Mouse (Mus musculus) cerebellum, adult 2 months (tissue): ENCODE results near the gene Mfsd12. TPM values are rescaled to one million over a fixed set of nuclear protein-coding genes. Genes with fewer than 3 reads are reported as not detected.

Experiments used
- DNase-seq, 2 experiments: peaks; one replicate each; pipeline ENCODE4 v3.0.0; 2021
- H3K27ac ChIP-seq: fragments of 200-500 bp; 2 replicates; pipeline ENCODE4 v1.5.1; 2012; ENCODE audit warnings: low read length, control low read depth, inconsistent platforms; ENCODE audit not compliant: insufficient read depth
- H3K27me3 ChIP-seq: fragments of 200-500 bp; 2 replicates; pipeline ENCODE4 v1.6.1; 2012; ENCODE audit warnings: inconsistent platforms, mild to moderate bottlenecking, low read length, moderate library complexity; ENCODE audit not compliant: control insufficient read depth, insufficient read depth
- H3K4me1 ChIP-seq: fragments of 200-500 bp; 2 replicates; pipeline ENCODE4 v1.6.1; 2011; ENCODE audit warnings: low read length; ENCODE audit not compliant: control insufficient read depth, insufficient read depth
- H3K4me3 ChIP-seq: fragments of 200-500 bp; replicated peaks from 2 replicates; pipeline ENCODE3; 2011; ENCODE audit warnings: mild to moderate bottlenecking, low read depth, low read length, control low read depth; ENCODE audit not compliant: insufficient read depth
- CTCF ChIP-seq: fragments of 200-500 bp; IDR thresholded peaks from 2 replicates; pipeline ENCODE4 v1.5.1; 2011; ENCODE audit warnings: low read depth, mild to moderate bottlenecking, control low read depth, low read length, moderate library complexity, borderline replicate concordance; ENCODE audit not compliant: insufficient read depth
- POLR2A ChIP-seq: fragments of 200-500 bp; IDR thresholded peaks from 2 replicates; pipeline ENCODE4 v1.6.1; 2011; ENCODE audit warnings: low read length, control low read depth, borderline replicate concordance; ENCODE audit not compliant: insufficient read depth
- WGBS: fragments of 180-500 bp; shearing (Covaris S2); methylation state at CpG from one replicate; pipeline ENCODE4 v1.1.7; 2018; 5-methylcytosine and 5-hydroxymethylcytosine counted together
- polyA plus RNA-seq: library from polyadenylated mRNA; depleted of rRNA; stranded (reverse); fragments of >200 nt; gene quantifications from 2 replicates; pipeline ENCODE4 v1.2.3, GENCODE M21; 2012

Mfsd12 gene
- polyA plus RNA-seq, 1 experiment: 35.0 TPM

- Histone ChIP-seq H3K4me1 (peaks cover 67% of the 10 kb centered on the region), H3K4me3 (no peak overlapping the region), H3K27me3 (no peaks in the 10 kb centered on the region), H3K27ac (peak overlapping the region; percentile 86)
- DNase-seq: no peak
- WGBS: 38% methylated on average over 18 of the region's 18 CpGs
- no peak for TF ChIP-seq CTCF
- no peak for TF ChIP-seq POLR2A
These were observed 42.6 kb downstream of the Mfsd12 start for GRCm38 (mm10) chr10:81399798-81400308.

GRCm38 (mm10) chr10:81400371-81401204 lies 43.3 kb downstream of the Mfsd12 start:
- TF ChIP-seq POLR2A (no peak), CTCF (no peak)
- no peak overlapping the region for H3K4me3 ChIP-seq
- no peaks in the 10 kb centered on the region for H3K27me3 ChIP-seq
- H3K4me1 ChIP-seq: peaks cover 65% of the 10 kb centered on the region
- 10% methylated on average over 22 of the region's 22 CpGs for WGBS
- peak; percentile 93 to 94 for DNase-seq
- peak overlapping the region; percentile 86 for H3K27ac ChIP-seq

DNA sequence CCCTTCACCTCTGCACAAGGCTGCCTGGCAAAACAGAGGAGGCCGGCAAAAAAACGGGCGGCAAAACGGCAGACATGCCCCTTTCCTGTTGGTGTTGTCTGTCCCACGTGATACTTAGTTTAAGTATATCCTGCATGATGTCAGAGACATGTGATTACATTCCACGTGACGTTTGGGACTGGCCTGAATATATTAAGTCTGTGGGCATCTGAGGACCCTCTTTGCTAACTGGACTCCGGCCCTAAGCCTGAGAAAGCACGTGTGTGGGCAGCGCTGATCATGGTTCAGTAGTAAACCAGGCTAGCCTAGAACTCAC lies 43.9 kb downstream of the Mfsd12 start:
- WGBS: 11% methylated on average over 10 of the region's 10 CpGs
- TF ChIP-seq POLR2A: no peak
- TF ChIP-seq CTCF: no peak
- DNase-seq: no peak
- no peak overlapping the region for H3K4me3 ChIP-seq
- H3K27me3 ChIP-seq: no peaks in the 10 kb centered on the region
- H3K27ac ChIP-seq: peak overlapping the region; percentile 73
- peaks cover 67% of the 10 kb centered on the region for H3K4me1 ChIP-seq

- Histone ChIP-seq H3K27ac (peak overlapping the region; percentile 82), H3K4me3 (no peak overlapping the region), H3K27me3 (no peaks in the 10 kb centered on the region), H3K4me1 (peaks cover 67% of the 10 kb centered on the region)
- WGBS: 8% methylated on average over 18 of the region's 18 CpGs
- TF ChIP-seq POLR2A (no peak), CTCF (no peak)
- DNase-seq: peak; percentile 75 to 82
These were observed 44.4 kb downstream of the Mfsd12 start for GRCm38 (mm10) chr10:81401521-81402226.

- H3K4me3 ChIP-seq: no peak overlapping the region
- peak overlapping the region; percentile 82 for H3K27ac ChIP-seq
- H3K4me1 ChIP-seq: peaks cover 67% of the 10 kb centered on the region
- no peaks in the 10 kb centered on the region for H3K27me3 ChIP-seq
- TF ChIP-seq POLR2A (no peak), CTCF (no peak)
- WGBS: 17% methylated on average over 7 of the region's 7 CpGs
- DNase-seq: peak; percentile 65 to 69
These were observed 45.0 kb downstream of the Mfsd12 start for GRCm38 (mm10) chr10:81402227-81402765.

GRCm38 (mm10) chr10:81403511-81403910 lies 46.2 kb downstream of the Mfsd12 start:
- WGBS: 62% methylated on average over 10 of the region's 10 CpGs

DNA sequence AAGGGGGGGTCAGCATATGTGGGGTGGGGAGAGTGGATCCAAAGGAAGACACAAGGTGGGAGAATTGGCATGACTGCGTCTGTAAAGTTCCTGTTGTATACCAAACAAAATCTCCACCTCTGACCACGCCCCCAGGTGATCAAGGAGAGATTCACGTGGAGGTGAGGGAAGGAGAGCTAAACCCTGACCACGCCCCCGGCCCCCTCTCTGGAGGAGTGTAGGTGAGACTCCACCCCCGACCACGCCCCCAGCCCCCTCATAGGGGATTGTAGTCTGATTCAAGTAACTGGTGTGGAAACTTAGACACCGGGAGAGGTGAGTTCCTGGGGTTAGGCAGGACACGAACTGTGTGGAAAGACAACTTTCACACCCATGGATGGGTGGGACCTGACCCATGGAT lies 46.8 kb downstream of the Mfsd12 start:
- Histone ChIP-seq H3K4me1 (peaks cover 76% of the 10 kb centered on the region), H3K4me3 (no peak overlapping the region), H3K27ac (no peak overlapping the region), H3K27me3 (no peaks in the 10 kb centered on the region)
- TF ChIP-seq POLR2A (no peak), CTCF (no peak)
- 45% methylated on average over 9 of the region's 9 CpGs for WGBS
- no peak for DNase-seq

More at GRCm38 (mm10) chr10:81403511-81403910, 46.2 kb downstream of the Mfsd12 start:
- Histone ChIP-seq H3K4me3 (no peak overlapping the region), H3K27ac (no peak overlapping the region; the same call in 1 of the 2 replicates), H3K27me3 (no peaks in the 10 kb centered on the region), H3K4me1 (peaks cover 72% of the 10 kb centered on the region)
- TF ChIP-seq POLR2A (no peak), CTCF (no peak)
- no peak for DNase-seq
